Mouse (Mus musculus): Measurements from ENCODE around the gene Rad51b. TPM values are rescaled to one million over a fixed set of nuclear protein-coding genes. Genes with fewer than 3 reads are reported as not detected.
A peak's percentile ranks its signal among the peaks of the same experiment; 100 is the strongest.

Rad51b gene
- total and polyA plus RNA-seq, 3 experiments, result 6.5 to 8.6 (median 8.5) TPM

DNA sequence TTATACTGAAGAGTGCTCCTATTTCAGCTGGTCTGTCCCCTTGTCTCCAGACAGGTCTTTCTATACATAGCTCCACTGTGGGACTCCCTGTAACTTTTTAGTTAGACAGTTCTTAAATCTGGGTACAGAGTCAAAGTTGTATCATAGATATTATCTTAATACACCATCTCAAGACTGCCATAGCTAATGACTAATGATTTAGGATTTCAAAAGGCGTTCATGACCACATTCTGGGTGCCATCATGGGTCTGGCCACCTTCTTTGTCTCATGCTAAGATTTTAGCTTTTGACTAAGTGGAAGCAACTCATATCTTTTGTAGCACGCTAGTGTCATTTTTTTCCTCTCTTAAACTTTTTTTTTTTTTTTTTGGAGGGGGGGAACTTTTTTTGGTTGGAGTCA, 300.3 kb downstream of the Rad51b start:
- dilution Hi-C loops (cut with MboI; ENCODE audit: extremely low pct_ligation_motif_present, extremely low pct_unique_long_range_greater_than_20kb, low sequenced_read_pairs) (no loop called here), in situ Hi-C loops (cut with MboI; ENCODE audit: low pct_ligation_motif_present, low pct_unique_long_range_greater_than_20kb, low sequenced_read_pairs) (no loop called here)
- H3K27me3 ChIP-seq (replicated peaks), result no peaks in the 10 kb centered on the region
- DNase-seq (ENCODE audit: extremely low read depth), result no peak
- no peak overlapping the region for H3K4me2 ChIP-seq (ENCODE audit: insufficient read depth, low read depth, poor library complexity, severe bottlenecking)
- no peaks in the 10 kb centered on the region for H3K9me3 ChIP-seq (replicated peaks; ENCODE audit: low read length)
- H3K4me1 ChIP-seq (ENCODE audit: control insufficient read depth in 1 of 2, insufficient read depth in 2 of 2), result peaks cover 8 to 33% of the 10 kb centered on the region in 2 experiments; a peak in 3 of 4 replicates
- H3K9ac ChIP-seq (ENCODE audit: insufficient read depth, low read depth), result no peak overlapping the region
- no peak overlapping the region for H3K27ac ChIP-seq (ENCODE audit: insufficient read depth, low read depth)
- TF ChIP-seq JUN (IDR thresholded peaks at IDR 0.05; ENCODE audit: insufficient read depth, low read depth, low read length) (no peak), E2F4 (IDR thresholded peaks at IDR 0.05; ENCODE audit: insufficient replicate concordance, low read depth, low read length) (no peak), RCOR1 (conservative IDR thresholded peaks at IDR 0.05; ENCODE audit: low read depth, low read length) (no peak), PAX5 (IDR thresholded peaks at IDR 0.05; ENCODE audit: low read length) (no peak), MAFK (IDR thresholded peaks at IDR 0.05; ENCODE audit: insufficient replicate concordance, low read length) (no peak)
- peaks cover 0 to 2% of the 10 kb centered on the region in 2 experiments for H3K36me3 ChIP-seq (replicated peaks in 1 of 2; ENCODE audit: control insufficient read depth in 1 of 2, insufficient read depth in 1 of 2, low read length in 1 of 2)
- H3K79me2 ChIP-seq (replicated peaks; ENCODE audit: control insufficient read depth, extremely low read depth, insufficient read depth, poor library complexity, severe bottlenecking), result no peaks in the 10 kb centered on the region
- H3K4me3 ChIP-seq (replicated peaks in 1 of 3; ENCODE audit: low read depth in 2 of 3, low read length in 2 of 3, poor library complexity in 1 of 3), result no peak overlapping the region

DNA sequence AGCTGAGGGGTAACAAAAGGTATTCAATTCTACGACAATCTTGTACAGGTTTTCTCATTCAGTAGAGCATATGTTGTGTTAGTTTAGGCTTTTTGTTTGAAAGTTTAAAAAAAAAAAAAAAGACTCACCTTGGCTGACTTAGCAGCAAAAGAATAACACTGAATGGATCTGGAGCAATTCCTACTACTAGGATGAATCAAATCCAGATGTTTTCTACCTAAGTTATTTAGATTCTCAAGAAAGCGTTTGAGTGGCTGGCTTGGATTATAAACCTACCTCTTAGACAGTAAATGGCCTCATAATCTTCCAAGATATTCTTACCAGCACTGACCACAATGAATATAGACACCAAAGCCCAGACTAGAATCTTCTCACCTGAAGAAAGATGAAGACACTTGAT, 300.7 kb downstream of the Rad51b start:
- dilution Hi-C loops (cut with MboI; ENCODE audit: extremely low pct_ligation_motif_present, extremely low pct_unique_long_range_greater_than_20kb, low sequenced_read_pairs), result no loop called here
- Histone ChIP-seq H3K4me2 (ENCODE audit: insufficient read depth, low read depth, poor library complexity, severe bottlenecking) (no peak overlapping the region), H3K9me3 (replicated peaks; ENCODE audit: low read length) (no peaks in the 10 kb centered on the region), H3K4me3 (replicated peaks in 1 of 3; ENCODE audit: low read depth in 2 of 3, low read length in 2 of 3, poor library complexity in 1 of 3) (no peak overlapping the region), H3K27ac (ENCODE audit: insufficient read depth, low read depth) (no peak overlapping the region), H3K4me1 (ENCODE audit: control insufficient read depth in 1 of 2, insufficient read depth in 2 of 2) (peaks cover 8 to 36% of the 10 kb centered on the region in 2 experiments; a peak in 3 of 4 replicates), H3K27me3 (replicated peaks) (no peaks in the 10 kb centered on the region), H3K9ac (ENCODE audit: insufficient read depth, low read depth) (no peak overlapping the region), H3K36me3 (replicated peaks in 1 of 2; ENCODE audit: control insufficient read depth in 1 of 2, insufficient read depth in 1 of 2, low read length in 1 of 2) (no peaks in the 10 kb centered on the region), H3K79me2 (replicated peaks; ENCODE audit: control insufficient read depth, extremely low read depth, insufficient read depth, poor library complexity, severe bottlenecking) (no peaks in the 10 kb centered on the region)
- no peak for DNase-seq (ENCODE audit: extremely low read depth)
- in situ Hi-C loops (cut with MboI; ENCODE audit: low pct_ligation_motif_present, low pct_unique_long_range_greater_than_20kb, low sequenced_read_pairs), result no loop called here
- TF ChIP-seq ZNF384 (IDR thresholded peaks at IDR 0.05; ENCODE audit: low read depth, low read length), result peak; percentile 4; the same call in 1 of the 2 replicates
- TF ChIP-seq IRF4 (IDR thresholded peaks at IDR 0.05; ENCODE audit: low read depth, low read length), result no peak

DNA sequence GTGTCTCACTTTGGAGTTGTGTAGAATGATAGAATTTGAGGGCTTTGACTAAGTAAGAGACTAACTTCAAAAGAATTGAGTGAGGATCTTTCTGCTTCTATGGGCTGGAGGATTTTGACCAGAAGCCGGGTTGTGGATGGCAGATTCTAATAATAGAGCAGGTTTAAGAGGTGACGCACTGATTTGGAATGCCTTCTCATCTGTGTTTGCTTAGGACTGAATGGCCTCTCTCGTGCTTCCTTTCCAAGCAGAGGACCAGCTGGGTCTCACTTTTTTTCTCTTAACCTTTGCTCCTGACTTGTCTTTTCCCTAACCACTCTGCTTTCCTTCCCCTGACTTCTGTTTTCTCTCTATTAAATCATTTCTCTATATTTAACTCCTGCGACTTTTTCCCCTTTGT, 301.4 kb downstream of the Rad51b start:
- H3K4me1 ChIP-seq (ENCODE audit: control insufficient read depth in 1 of 2, insufficient read depth in 2 of 2), result peaks cover 8 to 36% of the 10 kb centered on the region in 2 experiments; a peak in 3 of 4 replicates
- no peaks in the 10 kb centered on the region for H3K36me3 ChIP-seq (replicated peaks in 1 of 2; ENCODE audit: control insufficient read depth in 1 of 2, insufficient read depth in 1 of 2, low read length in 1 of 2)
- no peaks in the 10 kb centered on the region for H3K9me3 ChIP-seq (replicated peaks; ENCODE audit: low read length)
- no peak overlapping the region for H3K4me2 ChIP-seq (ENCODE audit: insufficient read depth, low read depth, poor library complexity, severe bottlenecking)
- H3K27me3 ChIP-seq (replicated peaks), result no peaks in the 10 kb centered on the region
- H3K9ac ChIP-seq (ENCODE audit: insufficient read depth, low read depth), result no peak overlapping the region
- TF ChIP-seq UBTF (IDR thresholded peaks at IDR 0.05; ENCODE audit: low read depth, low read length) (no peak), NELFE (IDR thresholded peaks at IDR 0.05; ENCODE audit: low read depth, low read length) (no peak), MAZ (IDR thresholded peaks at IDR 0.05; ENCODE audit: low read depth, low read length) (no peak)
- no peak overlapping the region for H3K27ac ChIP-seq (ENCODE audit: insufficient read depth, low read depth)
- in situ Hi-C loops (cut with MboI; ENCODE audit: low pct_ligation_motif_present, low pct_unique_long_range_greater_than_20kb, low sequenced_read_pairs), result no loop called here
- no peak overlapping the region for H3K4me3 ChIP-seq (replicated peaks in 1 of 3; ENCODE audit: low read depth in 2 of 3, low read length in 2 of 3, poor library complexity in 1 of 3)
- H3K79me2 ChIP-seq (replicated peaks; ENCODE audit: control insufficient read depth, extremely low read depth, insufficient read depth, poor library complexity, severe bottlenecking), result no peaks in the 10 kb centered on the region
- DNase-seq (ENCODE audit: extremely low read depth), result no peak
- dilution Hi-C loops (cut with MboI; ENCODE audit: extremely low pct_ligation_motif_present, extremely low pct_unique_long_range_greater_than_20kb, low sequenced_read_pairs), result no loop called here
